Mouse (Mus musculus) stomach, adult 2 months (tissue): ENCODE results near the gene Zfp760. TPM values are rescaled to one million over a fixed set of nuclear protein-coding genes. Genes with fewer than 3 reads are reported as not detected.

Experiments used
- polyA plus RNA-seq: library from polyadenylated mRNA; depleted of rRNA; stranded (reverse); fragments of >200 nt; gene quantifications from 2 replicates; pipeline ENCODE4 v1.2.3, GENCODE M21; 2012; rRNA removed

Gene Zfp760
- 0.10 and 0.11 TPM in 2 replicates for polyA plus RNA-seq

DNA sequence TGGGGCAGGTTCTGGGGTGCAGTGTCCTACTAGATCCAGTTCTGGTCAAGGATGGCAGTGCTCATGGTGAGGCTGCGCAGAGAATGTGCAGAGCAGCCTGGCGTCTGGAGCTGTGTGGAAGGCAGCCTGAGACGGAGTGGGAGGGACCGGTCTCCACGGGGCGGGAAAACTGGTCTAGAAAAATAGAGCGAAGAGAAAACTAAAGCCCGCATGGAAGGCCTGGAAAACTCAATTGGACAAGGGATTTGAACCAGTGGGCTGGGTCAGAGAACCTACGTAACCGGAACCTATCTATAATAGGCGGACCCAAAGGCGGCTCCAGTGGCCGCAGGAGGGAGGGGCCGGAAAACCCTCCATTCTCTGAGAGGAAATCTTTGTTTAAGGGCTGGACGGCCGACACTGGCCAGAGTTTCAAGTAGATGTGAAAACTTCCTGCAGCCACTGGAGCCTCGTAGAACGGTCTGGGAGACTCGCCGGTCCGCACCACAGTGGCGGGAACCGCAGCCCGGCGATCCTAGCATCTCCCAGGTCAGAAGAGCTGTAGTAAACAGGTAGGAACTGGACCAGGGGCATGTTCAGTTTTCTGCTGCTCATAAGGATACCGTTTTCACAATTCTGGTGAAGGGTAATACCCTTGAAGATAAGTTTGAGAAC, at the start of gene Zfp760:
Zfp760 (plus strand) TSS at position 399 of the 654 bp plus-strand sequence.

GRCm38 (mm10) chr17:21691560-21691959, 16.0 kb upstream of the Zfp760 start, which contains the start of gene Gm10226:
Gm10226 (plus strand) TSS chr17:21691860.

DNA sequence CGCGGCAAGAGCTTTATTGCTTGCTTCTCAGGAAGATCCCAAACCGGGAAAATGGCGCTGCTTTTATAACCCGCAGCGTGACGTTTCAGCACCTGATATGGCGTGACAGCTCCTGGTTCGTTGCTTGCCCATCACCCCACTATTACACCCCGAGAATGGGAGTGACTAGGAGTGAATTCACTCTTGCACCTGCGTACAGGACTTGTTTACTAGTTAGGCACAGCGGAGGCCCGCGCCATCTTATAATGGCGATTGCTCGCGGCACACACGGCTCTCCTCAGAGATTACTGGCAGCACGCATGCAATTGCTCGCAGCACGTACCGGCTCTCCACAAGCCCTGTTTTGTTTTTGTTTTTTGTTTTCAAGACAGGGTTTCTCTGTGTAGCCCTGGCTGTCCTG, 23.0 kb downstream of the Zfp760 start, which contains the start of gene Zfp229:
Zfp229 (plus strand) TSS at position 301 of the 400 bp plus-strand sequence.

Other genes starting within 250 kb of the Zfp760 start
- gene Zfp53, start 218.7 kb upstream of the Zfp760 start, polyA plus RNA-seq: 0.86 and 0.95 TPM in 2 replicates
- gene Zfp52, start 172.2 kb upstream of the Zfp760 start, polyA plus RNA-seq: 0.06 TPM in 1 of 2 replicates, not detected in the other
- gene Zfp948, start 140.7 kb upstream of the Zfp760 start, polyA plus RNA-seq: 0.06 and 0.11 TPM in 2 replicates
- 0.02 and 0.05 TPM in 2 replicates for gene Zfp983, start 57.1 kb upstream of the Zfp760 start, polyA plus RNA-seq
- gene Gm10226, start 15.9 kb upstream of the Zfp760 start, polyA plus RNA-seq: not detected in 2 replicates
- 0.64 and 1.1 TPM in 2 replicates for gene Zfp229, start 23.1 kb downstream of the Zfp760 start, polyA plus RNA-seq
- gene Zfp820, start 138.0 kb downstream of the Zfp760 start, polyA plus RNA-seq: 0.06 TPM in 1 of 2 replicates, not detected in the other
- 0.18 and 0.26 TPM in 2 replicates for gene Zfp995, start 202.2 kb downstream of the Zfp760 start, polyA plus RNA-seq